Mouse (Mus musculus) urinary bladder, postnatal 36 days (tissue): ENCODE measurements around the gene Rtf2.

Source experiments
- DNase-seq, 2 experiments: peaks; one replicate each; pipeline ENCODE4 v3.0.0; 2022; ENCODE audit warnings: low spot score in 2 of 2, mixed read lengths in 1 of 2

Rtf2 gene

DNA sequence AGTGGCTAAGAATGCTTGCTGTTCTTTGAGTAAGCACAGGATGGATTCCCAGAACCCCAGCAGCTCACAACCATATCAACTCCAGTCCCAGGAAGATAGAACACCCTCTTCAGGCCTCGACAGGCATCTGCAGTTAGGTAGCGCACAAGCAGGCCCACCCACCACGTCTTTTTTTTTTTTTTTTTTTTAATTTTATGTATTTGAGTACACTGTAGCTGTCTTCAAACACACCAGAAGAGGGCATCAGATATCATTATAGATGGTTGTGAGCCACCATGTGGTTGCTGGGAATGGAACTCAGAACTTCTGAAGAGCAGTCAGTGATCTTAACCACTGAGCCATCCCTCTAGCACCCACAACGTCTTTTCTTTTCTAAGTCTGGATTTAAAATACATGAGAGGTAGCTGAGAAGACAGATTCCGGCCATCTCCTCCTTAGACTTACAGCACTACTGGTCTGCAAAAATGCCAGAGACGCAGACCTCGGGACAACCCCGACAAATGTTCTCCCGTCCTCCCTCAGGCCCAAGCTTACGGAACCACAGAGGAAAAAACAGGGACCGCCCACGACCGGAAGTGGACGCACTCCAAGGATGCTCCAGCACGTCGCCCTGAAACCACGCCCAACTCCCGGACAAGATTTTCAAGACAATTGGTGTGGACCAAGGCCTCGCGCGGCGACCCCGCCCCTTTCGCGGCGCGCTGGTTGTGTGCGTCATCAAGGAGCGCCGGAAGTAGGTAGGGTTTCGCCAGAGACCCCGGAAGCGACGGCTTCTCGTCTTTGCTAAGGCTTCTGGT is at the start of gene Rtf2:
Gene Rtf2, plus strand, starts transcription at position 714 of the 797 bp plus-strand sequence.
- peak; percentile 99 for DNase-seq

DNA sequence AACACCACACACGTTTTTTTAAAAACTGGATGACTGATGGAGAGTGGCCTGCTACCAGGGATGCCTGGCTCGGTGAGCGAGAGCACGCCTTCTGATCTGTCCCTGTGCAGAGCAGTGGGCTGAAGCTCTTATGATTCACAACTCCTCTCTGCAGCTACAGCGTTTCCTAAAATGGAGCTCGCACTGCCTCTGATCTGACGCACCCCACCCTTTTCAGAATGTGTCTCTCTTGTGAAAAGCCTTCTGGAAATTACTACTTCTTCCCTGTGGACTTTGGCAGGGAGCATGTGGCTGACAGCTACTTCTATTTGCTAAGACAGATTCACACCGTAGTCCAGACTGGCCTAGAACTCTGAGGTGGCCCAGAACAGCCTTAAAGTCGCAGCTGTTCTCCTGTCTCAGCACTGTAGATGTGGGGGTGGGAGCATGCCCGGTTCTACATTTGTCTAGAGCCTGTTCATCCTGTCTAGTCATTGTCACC is 48.3 kb upstream of the Rtf2 start:
- no peak for DNase-seq

DNA sequence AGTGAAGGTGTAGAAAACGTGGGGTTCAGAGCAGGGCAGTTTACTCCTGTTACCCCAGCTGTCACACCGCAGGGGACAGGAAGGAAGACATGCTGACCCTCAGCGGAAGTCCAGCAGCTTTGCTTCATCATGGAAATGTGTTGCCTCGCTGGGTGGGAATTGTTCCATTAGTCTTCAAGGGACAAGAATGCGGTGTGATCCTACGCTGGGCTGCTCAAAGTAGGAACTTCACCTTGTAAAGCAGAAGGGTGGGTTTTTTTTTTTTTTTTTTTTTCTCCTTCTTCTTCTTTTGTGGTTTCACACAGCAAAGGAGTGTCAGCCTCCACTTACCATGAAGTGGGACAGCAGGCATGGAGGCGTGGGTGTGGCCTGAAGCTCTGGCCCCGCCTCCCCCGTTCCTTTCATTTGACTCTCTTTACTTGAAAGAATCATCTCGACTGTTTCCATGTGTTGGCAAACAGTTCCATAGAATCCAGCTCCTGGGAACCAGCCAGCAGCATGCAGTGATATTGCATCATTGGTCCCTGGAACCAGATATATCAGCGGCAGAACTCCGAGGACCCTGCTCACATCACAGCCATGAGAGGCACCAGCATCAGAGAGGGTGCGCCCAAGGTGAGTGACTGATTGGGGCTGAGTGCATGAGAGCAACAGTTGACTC is 46.8 kb upstream of the Rtf2 start, which contains the start of gene Cass4:
Gene Cass4, plus strand, starts transcription at position 404 of the 661 bp plus-strand sequence.
- DNase-seq = peak in 1 of 2 experiments; percentile 39

DNA sequence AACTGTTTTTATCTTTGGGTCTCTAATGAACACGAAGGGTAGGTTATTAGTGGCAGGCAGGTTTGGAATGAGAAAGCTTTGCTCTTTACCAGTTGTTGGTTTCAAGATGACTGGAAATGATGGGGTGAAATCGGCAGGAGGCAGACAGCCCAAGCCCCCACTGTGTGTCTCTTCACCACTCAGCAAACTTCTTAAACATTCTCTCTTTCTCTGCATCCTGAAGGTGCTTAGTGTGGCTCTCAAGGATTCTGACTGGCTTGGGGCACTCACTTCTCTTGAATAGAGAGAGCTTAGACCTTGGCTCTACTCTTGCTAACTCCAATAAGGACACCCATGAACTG is 46.3 kb upstream of the Rtf2 start:
- DNase-seq = no peak

DNA sequence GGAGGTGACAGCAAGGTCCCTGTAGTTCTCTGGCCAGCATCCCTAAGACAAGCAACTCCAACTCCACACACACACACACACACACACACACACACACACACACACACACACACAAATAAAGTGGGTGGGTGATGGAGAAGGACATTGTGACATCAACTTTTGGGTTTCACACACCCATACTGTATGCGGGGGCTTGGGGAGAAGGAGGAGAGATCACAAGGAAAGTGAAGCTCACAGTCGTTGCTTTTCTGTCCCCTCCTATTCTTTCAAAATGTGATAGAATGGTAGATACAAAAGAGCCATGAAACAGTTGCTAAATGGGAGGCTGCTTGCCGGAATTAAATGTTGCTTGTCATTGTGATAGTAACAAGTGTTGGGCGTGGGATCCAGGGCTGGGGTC is 45.7 kb upstream of the Rtf2 start:
- no peak for DNase-seq

DNA sequence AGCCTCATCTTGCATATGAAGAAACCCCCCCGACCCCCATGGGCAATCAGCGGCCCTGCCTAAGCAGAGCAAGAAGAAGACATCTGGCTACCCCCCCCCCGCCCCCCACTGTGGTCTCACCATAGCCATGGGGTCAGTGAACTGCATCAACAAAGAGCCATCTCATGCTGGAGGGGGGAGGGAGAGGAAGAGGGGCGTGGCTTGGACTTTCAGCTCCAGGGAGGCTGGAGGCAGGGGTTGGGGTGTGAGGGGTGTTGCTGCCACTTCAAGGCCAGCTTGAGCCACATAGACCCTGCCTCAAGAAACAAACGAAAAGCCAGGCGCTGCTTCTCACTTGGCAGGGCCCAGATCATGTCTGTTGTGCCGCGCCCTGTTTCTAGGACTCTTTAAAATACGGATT is 44.4 kb upstream of the Rtf2 start:
- no peak for DNase-seq

DNA sequence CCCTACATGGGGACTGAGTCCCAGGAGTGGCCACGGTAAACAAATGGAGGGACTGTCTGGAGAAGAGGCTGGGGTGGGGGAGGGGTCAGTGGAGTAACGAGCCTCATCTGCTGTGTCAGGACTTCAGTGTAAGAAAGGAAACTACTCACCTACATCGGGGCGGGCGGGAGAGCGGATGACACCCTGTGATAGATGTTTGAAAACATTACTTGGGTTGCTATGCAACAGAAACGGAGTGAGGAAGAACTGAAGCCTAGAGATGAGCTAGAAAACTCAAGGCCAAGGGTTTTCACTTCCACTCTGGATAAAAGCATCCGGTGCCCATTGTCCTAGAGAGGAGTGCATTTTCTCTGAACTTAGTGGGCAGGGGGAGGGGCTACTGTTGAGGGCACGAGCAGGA is 40.5 kb upstream of the Rtf2 start:
- DNase-seq = no peak

DNA sequence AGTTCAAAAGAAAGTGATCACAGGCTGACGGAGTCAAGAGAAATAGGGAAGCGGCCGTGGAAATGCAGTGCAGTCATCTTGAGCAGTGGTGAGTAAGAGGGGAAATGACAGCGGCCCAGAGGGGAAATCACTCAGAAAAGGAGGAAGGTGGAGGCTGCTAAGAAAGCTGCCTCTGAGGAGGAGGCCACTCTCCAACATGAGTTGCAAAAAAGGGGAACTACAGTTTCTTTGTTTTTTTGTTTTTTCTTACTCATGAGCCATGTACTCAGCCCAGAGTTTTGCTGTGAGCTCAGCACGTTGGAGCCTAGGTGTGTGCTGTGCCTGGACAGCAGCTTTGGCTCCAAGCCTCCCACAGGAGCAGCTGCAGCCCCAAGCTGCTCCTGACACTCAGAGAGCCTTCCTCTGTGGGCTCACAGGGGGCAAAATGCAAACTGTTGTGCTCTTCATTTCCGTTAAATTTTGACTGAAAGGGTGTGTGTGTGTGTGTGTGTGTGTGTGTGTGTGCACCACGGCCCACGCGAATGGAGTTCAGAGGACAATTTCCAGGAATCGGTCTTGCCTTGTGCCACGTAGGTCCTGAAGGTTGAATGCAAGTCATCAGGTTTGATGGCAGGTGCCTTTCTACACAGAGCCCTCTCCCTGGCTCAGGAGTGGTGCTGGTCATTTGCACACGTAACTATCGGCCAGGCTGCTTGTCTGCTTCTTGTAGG is 39.1 kb upstream of the Rtf2 start:
- no peak for DNase-seq

DNA sequence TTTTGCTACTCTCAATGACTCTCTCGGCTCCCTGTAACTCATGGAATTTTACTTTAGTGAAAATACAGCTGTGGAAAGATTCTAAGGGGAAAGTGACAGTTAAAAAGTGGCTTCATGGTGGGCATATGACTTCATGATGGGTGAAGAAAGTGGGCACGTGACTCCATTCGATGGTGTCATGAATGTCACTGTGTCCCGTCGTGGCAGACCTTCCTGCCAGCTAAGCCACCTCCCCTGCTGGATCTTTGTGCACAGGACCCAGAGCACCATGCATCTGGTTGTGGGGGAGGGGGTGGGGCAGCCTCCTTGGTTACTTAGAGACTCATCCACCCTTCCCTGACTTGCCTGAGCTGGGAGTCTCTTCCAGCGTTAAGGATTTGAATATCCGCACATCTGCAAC is 36.1 kb upstream of the Rtf2 start:
- DNase-seq = no peak

DNA sequence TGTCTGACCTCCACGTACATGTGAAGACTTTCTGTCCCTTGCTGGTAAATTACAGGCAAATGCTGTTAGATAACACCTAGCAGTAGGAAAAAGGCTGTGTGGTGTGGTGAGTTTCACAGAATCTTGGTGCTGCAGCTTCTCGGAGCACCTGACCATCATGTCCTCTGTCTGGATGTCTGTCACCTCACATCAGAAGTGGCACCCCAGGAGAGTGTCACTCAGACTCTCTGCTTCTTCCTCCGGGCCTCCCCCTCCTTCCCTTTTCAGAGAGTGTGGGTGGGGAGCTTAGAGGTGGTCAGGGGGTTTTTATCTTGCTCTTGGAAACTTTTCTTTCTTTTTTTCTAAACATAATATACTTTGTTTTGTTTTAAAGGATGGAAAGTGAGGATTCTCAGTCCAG is 35.3 kb upstream of the Rtf2 start:
- DNase-seq = no peak

DNA sequence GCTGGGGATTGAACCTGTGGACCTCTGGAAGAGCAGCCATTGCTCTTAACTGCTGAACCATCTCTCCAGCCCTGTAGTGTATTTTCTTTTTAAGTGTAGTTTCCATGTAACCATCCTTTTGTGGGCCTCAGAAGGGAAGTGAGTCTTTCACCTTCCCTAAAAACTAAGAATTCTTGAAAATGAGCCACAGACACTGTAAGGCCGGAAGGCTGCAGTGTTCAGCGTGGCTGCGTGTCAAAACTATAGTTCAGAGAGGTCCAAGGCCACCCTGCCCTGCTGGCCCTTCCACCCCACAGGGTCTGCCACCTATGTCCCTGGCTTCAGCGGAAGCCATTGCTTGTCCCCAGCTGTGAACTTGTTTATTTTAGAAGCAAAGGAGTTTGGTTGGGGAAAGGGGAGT is 34.2 kb upstream of the Rtf2 start:
- DNase-seq = no peak

DNA sequence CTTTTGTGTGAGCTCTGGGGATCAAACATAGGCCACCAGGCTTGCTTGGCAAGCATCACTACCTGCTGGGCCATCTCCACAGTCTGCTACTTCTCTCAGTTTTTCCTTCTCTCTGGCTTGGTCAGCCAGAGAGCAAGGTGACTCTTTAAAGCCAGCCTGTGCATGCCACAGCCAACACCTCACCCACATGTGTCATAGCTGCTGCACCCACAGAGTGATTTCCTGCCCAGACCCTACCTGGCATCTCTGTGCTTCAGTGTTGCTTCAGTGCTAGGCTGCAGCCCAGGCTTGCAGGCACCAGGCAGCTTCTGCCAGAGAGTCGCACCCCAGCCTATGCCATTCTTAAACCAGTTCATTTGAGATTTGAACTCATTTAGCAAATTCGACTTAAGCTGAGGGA is 32.9 kb upstream of the Rtf2 start:
- DNase-seq = peak in 1 of 2 experiments; percentile 13

DNA sequence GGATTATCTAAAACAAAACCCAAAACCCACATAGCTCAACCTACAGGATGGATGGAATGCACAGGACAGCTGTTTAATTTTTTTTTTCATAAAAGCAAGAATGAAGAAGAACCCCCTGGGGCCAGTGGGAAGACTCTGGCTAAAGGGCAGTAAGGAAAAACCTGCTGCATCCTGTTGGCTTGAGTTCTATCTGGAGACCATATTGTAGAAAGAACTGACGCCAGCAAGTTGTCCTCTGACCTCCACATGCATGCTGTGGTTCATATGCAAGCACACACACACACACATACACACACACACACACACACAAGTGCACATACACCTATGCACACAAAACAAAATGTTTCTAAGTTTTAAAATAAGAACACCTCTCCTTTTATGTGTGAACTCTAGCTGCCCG is 29.7 kb upstream of the Rtf2 start:
- no peak for DNase-seq

DNA sequence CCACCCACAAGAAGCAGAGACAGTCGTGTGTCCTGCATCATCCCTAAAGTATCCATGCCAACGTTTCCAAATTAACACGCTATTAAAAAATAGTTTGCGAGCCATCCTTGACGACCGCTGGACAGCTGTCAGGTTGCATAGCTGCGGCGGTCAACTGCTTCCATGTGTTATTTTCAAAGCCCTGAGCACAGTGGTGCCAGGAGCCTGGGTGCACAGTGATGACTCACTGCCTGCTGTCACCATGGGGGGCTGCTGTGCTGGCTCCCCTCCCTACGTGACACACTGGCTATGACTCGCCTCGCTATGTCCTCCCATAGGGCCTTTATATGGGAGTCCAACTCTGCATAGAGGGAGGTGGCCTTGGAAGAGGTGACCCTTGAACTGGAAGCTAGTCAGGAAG is 29.3 kb upstream of the Rtf2 start:
- no peak for DNase-seq

DNA sequence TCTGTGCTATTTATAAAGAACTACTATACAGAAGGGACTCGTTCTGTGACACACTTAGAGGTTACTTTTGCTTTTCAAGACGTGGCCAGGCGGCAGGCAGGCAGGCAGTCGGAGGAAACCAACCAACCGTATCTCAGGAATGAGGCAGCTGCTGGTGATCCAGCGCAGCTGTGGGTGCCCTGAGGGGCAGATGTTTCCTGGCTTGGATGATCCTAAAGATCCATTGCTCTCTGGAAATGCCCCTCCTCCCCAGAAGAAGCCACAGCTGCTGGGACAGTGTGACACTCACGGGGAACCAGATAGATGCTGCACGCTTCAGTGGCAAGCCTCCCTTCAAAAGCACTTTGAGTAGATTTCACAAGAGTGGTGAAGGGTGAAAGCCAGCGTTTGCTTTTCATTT is 27.9 kb upstream of the Rtf2 start:
- DNase-seq = no peak

DNA sequence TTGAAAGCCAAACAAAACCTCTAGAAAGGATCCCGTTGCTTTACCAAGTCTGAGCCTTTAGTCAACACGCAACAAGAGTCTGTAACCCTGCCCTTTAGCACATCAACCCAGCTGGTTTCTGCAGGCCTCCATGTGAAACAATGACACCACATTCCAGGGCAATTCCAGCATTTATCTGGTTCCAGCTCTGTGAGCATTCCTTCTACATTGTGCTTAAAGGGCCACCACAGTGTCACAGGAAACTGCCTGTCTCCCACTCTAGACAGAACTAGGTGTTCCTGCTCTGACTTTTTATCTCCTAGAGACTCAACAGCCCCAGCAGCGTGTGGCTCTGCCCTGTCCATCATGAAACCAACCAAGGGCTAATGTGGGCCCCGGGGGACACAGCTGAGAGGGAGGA is 27.1 kb upstream of the Rtf2 start:
- no peak for DNase-seq

DNA sequence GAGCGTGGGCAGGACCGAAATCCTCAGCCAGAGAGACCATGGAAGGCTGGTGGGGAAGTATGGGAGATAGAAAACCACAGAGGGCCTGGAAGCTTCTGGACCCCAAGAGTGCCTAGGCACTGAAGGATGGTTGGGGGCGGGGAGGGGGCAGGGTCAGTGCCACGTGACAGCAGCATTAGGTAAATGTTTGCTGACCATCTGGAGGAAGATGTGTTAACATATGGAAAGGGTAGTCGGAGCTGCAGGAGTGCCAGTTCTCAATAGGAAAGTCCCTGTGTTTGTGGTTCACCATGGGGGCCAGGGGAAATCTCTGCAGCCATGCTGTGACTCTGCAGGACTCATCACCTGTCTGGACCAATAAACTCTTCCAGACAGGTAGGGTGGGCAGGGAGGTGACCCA is 26.5 kb upstream of the Rtf2 start:
- DNase-seq = no peak

DNA sequence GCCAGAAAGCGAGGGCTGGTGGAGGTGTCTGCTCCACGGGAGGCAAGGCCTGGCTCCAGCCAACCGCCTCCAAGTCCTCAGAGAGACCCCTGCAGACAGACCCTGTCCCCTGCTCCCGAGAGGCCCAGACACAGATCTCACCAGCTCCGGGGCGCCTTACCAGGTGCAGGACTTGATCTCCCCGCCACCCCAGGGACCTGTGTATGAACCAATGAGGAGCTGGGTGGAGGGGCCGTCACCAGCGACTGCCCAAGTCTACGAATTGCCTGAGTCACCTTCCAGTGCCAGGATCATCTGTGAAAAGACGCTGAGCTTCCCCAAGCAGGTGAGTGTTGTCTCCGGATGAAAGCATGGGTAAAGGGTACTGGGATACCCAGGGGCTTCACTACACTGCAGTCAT is 24.1 kb upstream of the Rtf2 start:
- DNase-seq = no peak

DNA sequence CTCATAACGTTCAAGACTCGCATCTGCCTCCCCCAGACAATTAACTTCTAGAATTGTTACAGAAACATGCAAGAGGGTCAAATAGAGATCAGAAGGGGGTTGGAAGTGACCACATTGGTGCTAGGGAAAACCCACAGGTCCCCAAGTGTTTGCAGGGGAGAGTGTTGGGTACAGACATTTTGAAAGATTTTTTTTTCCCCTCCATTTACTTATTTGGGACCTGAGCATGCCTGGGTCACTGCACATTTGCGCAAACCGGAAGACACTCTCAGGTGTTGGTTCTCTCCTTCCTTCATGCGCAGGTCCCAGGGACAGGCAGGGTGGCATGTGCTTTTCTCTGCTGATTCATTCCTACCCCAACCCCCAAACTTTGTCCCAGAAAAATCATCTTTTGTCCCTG is 23.5 kb upstream of the Rtf2 start:
- no peak for DNase-seq

DNA sequence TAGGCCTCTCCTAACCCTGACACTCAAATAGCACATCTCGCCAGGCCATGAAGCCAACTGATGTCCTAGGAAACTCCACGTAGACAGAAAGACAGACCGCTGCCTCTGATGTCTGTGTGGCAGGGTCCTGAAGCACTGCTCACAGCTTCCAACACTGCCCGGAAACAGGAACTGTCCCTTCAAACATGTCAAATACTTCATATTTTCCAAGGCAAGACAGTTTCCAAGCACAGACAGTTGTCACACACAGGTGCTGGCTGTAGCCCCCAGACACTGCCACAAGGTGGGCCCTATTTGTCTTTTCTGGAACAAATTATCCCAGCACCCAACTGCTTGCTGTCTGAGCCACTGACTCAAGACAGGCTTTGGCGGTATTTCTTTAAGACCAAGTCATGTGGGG is 22.1 kb upstream of the Rtf2 start:
- no peak for DNase-seq

DNA sequence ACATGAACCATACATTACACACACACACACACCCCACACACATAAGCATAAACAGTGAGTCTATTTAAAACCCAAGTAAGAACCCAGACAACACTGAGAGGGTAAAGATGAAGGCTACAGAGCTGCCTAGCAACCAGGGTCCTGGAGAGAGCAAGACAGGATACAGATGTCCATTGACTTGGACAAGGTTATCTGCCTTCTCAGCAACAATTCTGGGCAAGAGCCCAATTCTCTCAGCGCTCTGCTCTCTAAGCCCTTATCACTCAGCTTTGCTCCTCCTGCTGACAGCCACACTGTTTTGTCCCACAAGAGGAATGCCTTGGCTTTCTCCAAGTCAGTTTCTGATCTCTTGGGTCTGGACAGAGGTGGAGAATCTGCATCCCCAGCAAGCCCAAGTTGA is 9.7 kb upstream of the Rtf2 start:
- DNase-seq = no peak

DNA sequence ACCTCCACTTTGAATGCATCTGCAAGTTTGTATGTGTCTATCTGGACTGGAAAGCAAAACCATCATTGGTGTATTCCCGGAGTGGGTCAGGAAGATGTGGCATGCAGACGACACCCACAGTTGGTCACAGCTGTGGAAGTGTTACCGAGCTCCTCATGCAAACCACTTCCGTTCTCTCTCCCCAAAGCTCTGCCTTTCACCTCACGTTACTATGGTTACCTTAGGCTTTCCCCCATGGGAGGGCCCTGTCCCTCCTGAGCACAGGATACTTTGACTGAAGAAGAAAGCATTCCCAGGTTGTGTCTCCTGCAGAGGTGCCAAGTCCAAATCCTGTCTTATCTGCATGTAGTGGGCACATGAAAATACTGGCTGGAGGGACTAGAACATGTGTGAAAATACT is 6.6 kb upstream of the Rtf2 start:
- DNase-seq = no peak
